Mouse (Mus musculus) intestine, embryonic 15.5 days (tissue): ENCODE data around the gene Ktn1. TPM values are rescaled to one million over a fixed set of nuclear protein-coding genes. Genes with fewer than 3 reads are reported as not detected.
A peak's percentile ranks its signal among the peaks of the same experiment; 100 is the strongest.

Experiments used
- ATAC-seq: fragments of 200-750 bp; cut with Nextera tagmentation; 2 replicates; pipeline ENCODE4 v1.8.0; 2017; ENCODE audit warnings: moderate TSS enrichment, moderate library complexity
- H3K27ac ChIP-seq: fragments of 300-500 bp; sonication (generic); 2 replicates; pipeline ENCODE4 v1.5.1; 2015; ENCODE audit warnings: mild to moderate bottlenecking, inconsistent platforms
- H3K27me3 ChIP-seq: fragments of 300-500 bp; sonication (generic); replicated peaks from 2 replicates; pipeline ENCODE4 v1.6.1; 2015; ENCODE audit warnings: inconsistent platforms
- H3K36me3 ChIP-seq: fragments of 300-500 bp; sonication (generic); 2 replicates; pipeline ENCODE4 v1.6.1; 2015; ENCODE audit warnings: inconsistent platforms
- H3K4me1 ChIP-seq: fragments of 300-500 bp; sonication (generic); replicated peaks from 2 replicates; pipeline ENCODE4 v1.6.1; 2015; ENCODE audit warnings: inconsistent platforms
- H3K4me2 ChIP-seq: fragments of 300-500 bp; sonication (generic); replicated peaks from 2 replicates; pipeline ENCODE4 v1.6.1; 2015; ENCODE audit warnings: mild to moderate bottlenecking, inconsistent platforms
- H3K4me3 ChIP-seq: fragments of 300-500 bp; sonication (generic); replicated peaks from 2 replicates; pipeline ENCODE4 v1.5.1; 2015; ENCODE audit warnings: inconsistent platforms
- H3K9ac ChIP-seq: fragments of 300-500 bp; sonication (generic); 2 replicates; pipeline ENCODE4 v1.6.1; 2015; ENCODE audit warnings: inconsistent platforms
- H3K9me3 ChIP-seq: fragments of 300-500 bp; sonication (generic); 2 replicates; pipeline ENCODE4 v1.6.1; 2016; ENCODE audit warnings: inconsistent platforms
- WGBS: fragments of 180-500 bp; shearing (Covaris S2); methylation state at CpG from one replicate; pipeline ENCODE4 v1.1.7; 2015; 5-methylcytosine and 5-hydroxymethylcytosine counted together
- polyA plus RNA-seq: library from polyadenylated mRNA; unstranded; fragments of >200 nt; fragmentation: Nextera tagmentation; extraction: Ambion mirVana; gene quantifications from 2 replicates; pipeline ENCODE4 v1.2.1, GENCODE M21; 2015

The Ktn1 gene
- polyA plus RNA-seq, 1 experiment from 2014 or later, result 54.5 TPM

GRCm38 (mm10) chr14:47646246-47646645 lies 2.0 kb upstream of the Ktn1 start:
- Histone ChIP-seq H3K27me3 (no peaks in the 10 kb centered on the region), H3K36me3 (no peaks in the 10 kb centered on the region), H3K9ac (no peak overlapping the region), H3K4me2 (no peak overlapping the region), H3K4me1 (peaks cover 8% of the 10 kb centered on the region), H3K27ac (no peak overlapping the region), H3K4me3 (no peak overlapping the region), H3K9me3 (no peaks in the 10 kb centered on the region)
- ATAC-seq, result no peak
- 58% methylated on average over 5 of the region's 5 CpGs for WGBS

GRCm38 (mm10) chr14:47646696-47647516 lies 1.3 kb upstream of the Ktn1 start:
- Histone ChIP-seq H3K27ac (no peak overlapping the region), H3K4me1 (peaks cover 8% of the 10 kb centered on the region), H3K9me3 (no peaks in the 10 kb centered on the region), H3K36me3 (no peaks in the 10 kb centered on the region), H3K4me3 (no peak overlapping the region), H3K4me2 (no peak overlapping the region), H3K9ac (no peak overlapping the region), H3K27me3 (no peaks in the 10 kb centered on the region)
- 73% methylated on average over 9 of the region's 9 CpGs for WGBS
- ATAC-seq, result no peak

GRCm38 (mm10) chr14:47648706-47649630 lies 720 bp downstream of the Ktn1 start:
- WGBS, result under 1% methylated on average over 55 of the region's 82 CpGs
- Histone ChIP-seq H3K4me3 (peak overlapping the region; percentile 97), H3K27me3 (no peaks in the 10 kb centered on the region), H3K4me1 (peaks cover 8% of the 10 kb centered on the region), H3K4me2 (peak overlapping the region; percentile 70), H3K36me3 (no peaks in the 10 kb centered on the region), H3K9ac (peak overlapping the region; percentile 95), H3K27ac (peak overlapping the region; percentile 98), H3K9me3 (no peaks in the 10 kb centered on the region)
- ATAC-seq, result peak; percentile 97

GRCm38 (mm10) chr14:47649631-47650337 lies 1.5 kb downstream of the Ktn1 start:
- peak; percentile 90 for ATAC-seq
- WGBS, result under 1% methylated on average over 46 of the region's 46 CpGs

GRCm38 (mm10) chr14:47650338-47650720 lies 2.1 kb downstream of the Ktn1 start:
- 35% methylated on average over 6 of the region's 6 CpGs for WGBS
- Histone ChIP-seq H3K4me1 (peaks cover 8% of the 10 kb centered on the region), H3K9ac (peak overlapping the region; percentile 95), H3K4me2 (peak overlapping the region; percentile 70), H3K27me3 (no peaks in the 10 kb centered on the region), H3K4me3 (peak overlapping the region; percentile 97), H3K36me3 (no peaks in the 10 kb centered on the region), H3K27ac (no peak overlapping the region), H3K9me3 (no peaks in the 10 kb centered on the region)
- no peak for ATAC-seq

More at GRCm38 (mm10) chr14:47649631-47650337, 1.5 kb downstream of the Ktn1 start:
- H3K4me1 ChIP-seq, result peaks cover 8% of the 10 kb centered on the region
- H3K27me3 ChIP-seq, result no peaks in the 10 kb centered on the region
- H3K9me3 ChIP-seq, result no peaks in the 10 kb centered on the region
- H3K27ac ChIP-seq, result peak overlapping the region; percentile 98
- peak overlapping the region; percentile 70 for H3K4me2 ChIP-seq
- H3K36me3 ChIP-seq, result no peaks in the 10 kb centered on the region
- peak overlapping the region; percentile 97 for H3K4me3 ChIP-seq
- H3K9ac ChIP-seq, result peak overlapping the region; percentile 95

GRCm38 (mm10) chr14:47651272-47651671 lies 3.0 kb downstream of the Ktn1 start:
- Histone ChIP-seq H3K4me2 (no peak overlapping the region), H3K9me3 (no peaks in the 10 kb centered on the region)

GRCm38 (mm10) chr14:47655444-47655843 lies 7.2 kb downstream of the Ktn1 start:
- no peaks in the 10 kb centered on the region for H3K9me3 ChIP-seq
- no peak overlapping the region for H3K4me2 ChIP-seq
- 88% methylated on average over 2 of the region's 2 CpGs for WGBS

More at GRCm38 (mm10) chr14:47651272-47651671, 3.0 kb downstream of the Ktn1 start:
- 87% methylated on average over 4 of the region's 4 CpGs for WGBS
- no peak overlapping the region for H3K4me3 ChIP-seq
- no peaks in the 10 kb centered on the region for H3K27me3 ChIP-seq
- no peak for ATAC-seq
- H3K36me3 ChIP-seq, result no peaks in the 10 kb centered on the region
- H3K9ac ChIP-seq, result no peak overlapping the region
- H3K27ac ChIP-seq, result no peak overlapping the region
- H3K4me1 ChIP-seq, result peaks cover 8% of the 10 kb centered on the region

GRCm38 (mm10) chr14:47663844-47664469 lies 15.7 kb downstream of the Ktn1 start:
- H3K9ac ChIP-seq, result no peak overlapping the region
- 87% methylated on average over 11 of the region's 11 CpGs for WGBS

More at GRCm38 (mm10) chr14:47655444-47655843, 7.2 kb downstream of the Ktn1 start:
- no peak for ATAC-seq
- H3K4me1 ChIP-seq, result peaks cover 3% of the 10 kb centered on the region
- H3K27ac ChIP-seq, result no peak overlapping the region
- H3K36me3 ChIP-seq, result no peaks in the 10 kb centered on the region
- no peaks in the 10 kb centered on the region for H3K27me3 ChIP-seq
- H3K9ac ChIP-seq, result no peak overlapping the region
- H3K4me3 ChIP-seq, result no peak overlapping the region

GRCm38 (mm10) chr14:47664470-47664864 lies 16.2 kb downstream of the Ktn1 start:
- ATAC-seq, result peak; percentile 71; the same call in 1 of the 2 replicates
- H3K9ac ChIP-seq, result no peak overlapping the region
- no peak overlapping the region for H3K4me2 ChIP-seq
- H3K27me3 ChIP-seq, result no peaks in the 10 kb centered on the region
- H3K4me3 ChIP-seq, result no peak overlapping the region
- no peaks in the 10 kb centered on the region for H3K9me3 ChIP-seq
- no peaks in the 10 kb centered on the region for H3K36me3 ChIP-seq
- H3K27ac ChIP-seq, result no peak overlapping the region
- no peaks in the 10 kb centered on the region for H3K4me1 ChIP-seq

More at GRCm38 (mm10) chr14:47663844-47664469, 15.7 kb downstream of the Ktn1 start:
- H3K4me2 ChIP-seq, result no peak overlapping the region
- no peak overlapping the region for H3K4me3 ChIP-seq
- ATAC-seq, result no peak
- H3K27me3 ChIP-seq, result no peaks in the 10 kb centered on the region
- no peaks in the 10 kb centered on the region for H3K4me1 ChIP-seq
- H3K36me3 ChIP-seq, result no peaks in the 10 kb centered on the region
- H3K27ac ChIP-seq, result no peak overlapping the region
- H3K9me3 ChIP-seq, result no peaks in the 10 kb centered on the region

- H3K27ac ChIP-seq, result no peak overlapping the region
These were observed 17.0 kb downstream of the Ktn1 start for GRCm38 (mm10) chr14:47665061-47665778.

GRCm38 (mm10) chr14:47668096-47668495 lies 19.8 kb downstream of the Ktn1 start:
- Histone ChIP-seq H3K27ac (no peak overlapping the region), H3K27me3 (no peaks in the 10 kb centered on the region), H3K4me2 (no peak overlapping the region), H3K4me3 (no peak overlapping the region), H3K4me1 (no peaks in the 10 kb centered on the region), H3K36me3 (peaks cover 6% of the 10 kb centered on the region; the same call in 1 of the 2 replicates), H3K9me3 (no peaks in the 10 kb centered on the region), H3K9ac (no peak overlapping the region)
- no peak for ATAC-seq

More at GRCm38 (mm10) chr14:47665061-47665778, 17.0 kb downstream of the Ktn1 start:
- Histone ChIP-seq H3K4me1 (no peaks in the 10 kb centered on the region), H3K9ac (no peak overlapping the region), H3K9me3 (no peaks in the 10 kb centered on the region), H3K4me3 (no peak overlapping the region), H3K27me3 (no peaks in the 10 kb centered on the region), H3K4me2 (no peak overlapping the region), H3K36me3 (no peaks in the 10 kb centered on the region)
- 75% methylated on average over 5 of the region's 5 CpGs for WGBS
- no peak for ATAC-seq
